Mouse (Mus musculus) heart, embryonic 10.5 days (tissue): ENCODE data around the gene Slamf7. TPM values are rescaled to one million over a fixed set of nuclear protein-coding genes. Genes with fewer than 3 reads are reported as not detected.
"Not testable (repeated sequence)": the region's sequence is repeated elsewhere in the genome, so short reads cannot be mapped to it uniquely, and the experiment has no call there.

ENCODE experiments used
- DNase-seq: peaks from one replicate; pipeline ENCODE4 v3.0.0-alpha.2; 2017; ENCODE audit warnings: low spot score
- H3K27ac ChIP-seq: fragments of 300-500 bp; sonication (generic); 2 replicates; pipeline ENCODE4 v1.5.1; 2016; ENCODE audit warnings: mild to moderate bottlenecking
- H3K27me3 ChIP-seq: fragments of 300-500 bp; sonication (generic); 2 replicates; pipeline ENCODE4 v1.6.1; 2016; ENCODE audit warnings: mild to moderate bottlenecking; ENCODE audit not compliant: poor library complexity, insufficient read depth, severe bottlenecking
- H3K36me3 ChIP-seq: fragments of 300-500 bp; sonication (generic); 2 replicates; pipeline ENCODE4 v1.6.1; 2016; ENCODE audit warnings: mild to moderate bottlenecking, moderate library complexity
- H3K4me1 ChIP-seq: fragments of 300-500 bp; sonication (generic); 2 replicates; pipeline ENCODE4 v1.6.1; 2016; ENCODE audit warnings: mild to moderate bottlenecking
- H3K4me3 ChIP-seq: fragments of 300-500 bp; sonication (generic); 2 replicates; pipeline ENCODE4 v1.5.1; 2016; ENCODE audit warnings: mild to moderate bottlenecking, moderate library complexity
- H3K9me3 ChIP-seq: fragments of 300-500 bp; sonication (generic); 2 replicates; pipeline ENCODE4 v1.6.1; 2016; ENCODE audit warnings: mild to moderate bottlenecking, moderate library complexity
- WGBS: fragments of 180-500 bp; shearing (Covaris S2); methylation state at CpG from one replicate; pipeline ENCODE4 v1.1.7; 2016; 5-methylcytosine and 5-hydroxymethylcytosine counted together
- polyA plus RNA-seq: library from polyadenylated mRNA; unstranded; fragments of >200 nt; fragmentation: Nextera tagmentation; extraction: Ambion mirVana; gene quantifications from 2 replicates; pipeline ENCODE4 v1.2.1, GENCODE M21; 2016

Slamf7 gene
- not detected in 2 replicates for polyA plus RNA-seq

DNA sequence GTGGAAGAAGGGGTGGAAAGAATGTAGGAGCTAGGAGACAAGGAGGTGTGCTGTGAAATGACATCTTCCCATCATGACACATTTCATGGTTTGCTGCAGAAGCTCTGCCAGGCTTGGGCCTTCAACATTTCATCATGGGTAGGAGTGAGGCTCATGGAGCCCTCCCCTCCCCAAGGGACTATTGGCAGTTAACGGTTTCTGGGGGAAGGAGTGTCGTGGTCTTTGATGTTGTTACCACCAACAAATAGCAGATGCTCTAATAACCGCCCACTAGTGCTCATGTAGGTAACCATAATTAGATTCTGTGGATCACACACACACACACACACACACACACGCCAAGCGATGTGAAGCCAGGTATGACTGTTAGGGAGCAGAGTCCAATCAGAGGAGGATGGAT lies at the start of gene Slamf7:
Gene Slamf7 (minus strand): TSS at position 302 of the 400 bp plus-strand sequence.
- Histone ChIP-seq H3K36me3 (no peaks in the 10 kb centered on the region), H3K4me3 (no peak within 1 kb of the TSS), H3K4me1 (no peaks in the 10 kb centered on the region), H3K27ac (no peak within 1 kb of the TSS), H3K9me3 (no peaks in the 10 kb centered on the region), H3K27me3 (no peaks in the 10 kb centered on the region)
- 76% methylated on average over 5 of the region's 5 CpGs for WGBS
- DNase-seq = peak; percentile 66

DNA sequence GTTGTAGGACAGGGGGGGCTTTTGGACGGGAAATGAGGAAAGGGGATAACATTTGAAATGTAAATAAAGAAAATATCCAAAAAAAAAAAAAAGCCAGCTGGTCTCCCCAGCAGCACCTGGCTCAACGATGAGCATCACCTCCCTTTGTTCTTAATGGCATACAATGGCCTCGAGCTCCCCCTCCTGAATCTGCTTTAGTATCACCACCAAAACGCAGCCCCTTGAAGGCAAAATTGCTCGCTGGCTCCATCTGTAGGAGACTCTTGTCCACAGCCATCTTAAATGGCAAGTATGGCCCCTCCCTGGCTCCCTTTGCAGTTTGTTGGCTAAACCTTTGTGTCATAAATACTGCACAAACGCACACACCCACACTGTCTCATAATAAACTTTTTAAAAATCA lies 46.1 kb upstream of the Slamf7 start:
- Histone ChIP-seq H3K4me1 (no peaks in the 10 kb centered on the region), H3K27me3 (no peaks in the 10 kb centered on the region), H3K27ac (no peak overlapping the region), H3K4me3 (no peak overlapping the region), H3K36me3 (no peaks in the 10 kb centered on the region), H3K9me3 (no peaks in the 10 kb centered on the region)
- peak; percentile 78 for DNase-seq
- WGBS = 11% methylated on average over 6 of the region's 6 CpGs

DNA sequence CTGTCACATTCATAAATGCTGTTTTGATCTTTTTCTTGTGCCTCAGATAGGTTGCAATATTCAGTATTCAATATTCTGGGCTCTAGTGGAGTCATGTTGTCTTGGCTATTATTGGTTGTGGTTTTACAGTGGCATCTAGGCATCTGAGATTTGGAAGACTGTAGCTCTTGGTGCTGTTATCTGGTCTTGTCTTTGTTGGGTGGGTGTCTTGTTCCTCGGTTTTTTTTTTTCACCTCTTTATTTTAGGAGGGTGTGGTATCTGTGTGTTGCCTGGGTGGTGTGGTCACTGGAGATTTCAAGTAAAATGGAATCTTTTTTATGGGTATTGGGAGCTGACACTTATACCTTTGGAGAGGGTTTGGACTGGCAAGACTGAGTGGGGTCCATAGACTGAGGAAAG lies 41.1 kb upstream of the Slamf7 start:
- WGBS = 53% methylated on average over 1 of the region's 1 CpGs
- H3K9me3 ChIP-seq = no peaks in the 10 kb centered on the region
- H3K4me3 ChIP-seq = no peak overlapping the region
- H3K27ac ChIP-seq = no peak overlapping the region
- no peaks in the 10 kb centered on the region for H3K27me3 ChIP-seq
- DNase-seq = no peak
- H3K4me1 ChIP-seq = no peaks in the 10 kb centered on the region
- H3K36me3 ChIP-seq = no peaks in the 10 kb centered on the region

DNA sequence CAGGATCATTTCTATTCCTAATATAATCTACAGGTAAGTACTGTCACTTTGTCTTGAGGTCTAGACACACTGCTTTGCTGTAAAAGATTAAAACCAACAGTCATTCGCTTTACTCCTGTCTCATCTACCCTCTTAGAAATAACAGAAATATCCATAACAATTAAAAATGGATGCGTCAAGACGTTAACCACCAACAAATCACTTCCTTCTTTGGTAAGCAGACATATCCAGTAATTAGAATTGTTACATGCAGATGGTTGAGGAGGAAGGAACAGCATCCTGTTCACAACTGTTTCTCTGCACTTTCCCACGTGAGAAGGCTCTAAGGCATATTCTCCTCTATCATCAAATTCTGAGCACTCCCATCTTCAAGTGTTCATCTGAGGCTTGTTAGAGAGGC lies 34.5 kb upstream of the Slamf7 start:
- H3K36me3 ChIP-seq = no peaks in the 10 kb centered on the region
- no peak overlapping the region for H3K27ac ChIP-seq
- DNase-seq = no peak
- no peaks in the 10 kb centered on the region for H3K9me3 ChIP-seq
- H3K4me3 ChIP-seq = no peak overlapping the region
- WGBS = 78% methylated on average over 4 of the region's 4 CpGs
- no peaks in the 10 kb centered on the region for H3K27me3 ChIP-seq
- H3K4me1 ChIP-seq = no peaks in the 10 kb centered on the region

DNA sequence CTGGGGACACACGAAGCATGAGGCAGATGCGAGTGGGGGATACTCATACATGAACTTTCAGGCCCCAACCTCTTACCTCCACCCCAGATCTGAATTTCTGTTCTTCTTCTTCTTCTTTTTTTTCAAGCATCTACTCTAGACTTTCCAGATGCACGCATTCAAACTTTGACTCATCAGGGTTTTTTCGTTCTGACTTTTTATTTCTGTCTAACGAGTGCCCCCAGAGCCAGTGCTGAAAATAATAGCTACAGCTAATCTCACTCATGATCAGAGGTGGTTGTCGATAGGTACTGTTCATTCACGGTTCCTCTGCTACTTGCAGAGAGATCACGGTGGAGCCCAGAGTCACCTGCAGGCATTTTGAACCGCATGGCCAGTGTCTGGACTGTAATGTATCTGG lies 32.1 kb upstream of the Slamf7 start:
- Histone ChIP-seq H3K4me1 (no peaks in the 10 kb centered on the region), H3K4me3 (no peak overlapping the region), H3K9me3 (no peaks in the 10 kb centered on the region), H3K27ac (no peak overlapping the region), H3K36me3 (no peaks in the 10 kb centered on the region), H3K27me3 (no peaks in the 10 kb centered on the region)
- 87% methylated on average over 9 of the region's 9 CpGs for WGBS
- DNase-seq = no peak

DNA sequence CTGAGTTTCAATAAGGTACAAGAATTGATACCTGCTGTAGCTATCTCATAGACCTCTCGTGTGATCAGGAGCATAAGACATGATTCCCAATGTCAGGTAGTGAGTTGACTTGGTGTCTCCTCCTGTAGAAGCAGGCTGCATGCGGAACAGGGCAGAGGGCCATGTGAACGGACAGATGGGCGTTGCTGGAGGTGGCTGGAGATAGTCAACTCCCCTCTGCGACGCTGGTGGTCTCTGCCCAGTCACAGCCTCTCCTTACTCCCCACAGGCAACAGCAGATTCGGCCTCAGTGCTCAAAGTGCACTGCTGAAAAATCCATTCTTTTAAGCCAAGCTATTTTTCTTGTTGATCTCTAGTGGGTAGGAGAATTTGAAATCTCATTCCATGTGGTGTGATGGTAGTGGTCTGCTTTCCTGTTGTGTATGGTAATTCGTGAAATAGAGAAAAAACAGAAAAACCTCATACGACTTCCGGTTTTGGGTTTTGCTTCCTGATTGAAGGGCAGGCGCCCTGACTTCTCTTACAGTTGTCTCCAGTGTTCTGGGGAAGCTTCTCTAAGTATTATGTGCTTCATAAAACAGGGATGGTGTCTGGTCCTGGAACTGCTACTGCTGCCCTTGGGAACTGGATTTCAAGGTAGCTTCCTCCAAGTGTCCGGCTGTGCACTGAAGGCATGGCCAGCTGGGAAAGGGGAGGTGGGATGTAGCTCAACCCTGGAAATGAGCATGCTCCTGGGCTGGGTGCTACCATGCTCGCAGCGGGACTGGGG lies 28.9 kb upstream of the Slamf7 start, which contains the start of gene Cd48:
Gene Cd48 (plus strand): TSS at position 479 of the 769 bp plus-strand sequence.
- Histone ChIP-seq H3K36me3 (no peaks in the 10 kb centered on the region), H3K9me3 (no peaks in the 10 kb centered on the region), H3K27ac (no peak within 1 kb of the TSS), H3K4me3 (no peak within 1 kb of the TSS), H3K27me3 (no peaks in the 10 kb centered on the region), H3K4me1 (no peaks in the 10 kb centered on the region)
- DNase-seq = no peak
- WGBS = 81% methylated on average over 14 of the region's 14 CpGs

DNA sequence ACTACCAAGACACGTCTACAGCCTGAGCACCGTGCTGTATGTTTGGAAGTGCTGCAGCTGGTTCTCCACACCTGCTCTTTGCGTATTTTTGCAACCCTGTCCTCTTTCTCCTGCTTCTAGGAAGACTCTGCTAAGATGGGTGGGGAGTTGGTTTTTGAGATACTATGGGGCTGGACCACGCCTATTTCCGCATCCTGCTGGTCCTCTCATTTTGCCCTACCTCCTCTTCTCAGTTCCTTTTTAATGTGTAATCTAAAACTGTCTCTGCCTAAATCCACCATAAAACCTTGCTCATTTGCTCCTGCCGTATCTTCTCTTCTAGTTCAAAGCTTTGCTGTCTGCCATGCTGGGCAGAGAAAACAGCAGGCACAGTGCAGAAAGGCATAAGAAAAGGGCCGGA lies 28.2 kb upstream of the Slamf7 start:
- Histone ChIP-seq H3K4me3 (no peak overlapping the region), H3K4me1 (no peaks in the 10 kb centered on the region), H3K27ac (no peak overlapping the region), H3K36me3 (no peaks in the 10 kb centered on the region), H3K9me3 (no peaks in the 10 kb centered on the region), H3K27me3 (no peaks in the 10 kb centered on the region)
- DNase-seq = no peak
- 85% methylated on average over 7 of the region's 7 CpGs for WGBS

DNA sequence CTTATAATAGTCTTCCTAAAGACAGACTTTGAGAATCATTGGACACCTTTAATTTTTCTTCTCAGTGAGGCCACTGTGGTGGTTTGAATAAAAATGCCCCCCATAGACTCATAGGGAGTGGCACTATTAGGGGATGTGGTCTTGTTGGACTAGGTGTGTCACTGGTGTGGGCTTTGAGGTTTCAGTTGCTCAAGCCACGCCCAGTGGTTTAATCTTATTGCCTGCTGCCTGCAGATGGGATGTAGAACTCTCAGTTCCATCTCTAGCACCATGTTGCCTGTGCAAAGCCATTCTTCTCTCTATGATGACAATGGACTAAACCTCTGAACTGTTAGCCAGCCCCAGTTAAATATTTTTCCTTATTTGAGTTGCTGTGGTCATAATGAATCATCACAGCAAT lies 24.9 kb upstream of the Slamf7 start:
- H3K27me3 ChIP-seq = no peaks in the 10 kb centered on the region
- no peaks in the 10 kb centered on the region for H3K36me3 ChIP-seq
- 55% methylated on average over 1 of the region's 1 CpGs for WGBS
- no peaks in the 10 kb centered on the region for H3K9me3 ChIP-seq
- H3K4me1 ChIP-seq = no peaks in the 10 kb centered on the region
- H3K4me3 ChIP-seq = no peak overlapping the region
- no peak overlapping the region for H3K27ac ChIP-seq
- no peak for DNase-seq

DNA sequence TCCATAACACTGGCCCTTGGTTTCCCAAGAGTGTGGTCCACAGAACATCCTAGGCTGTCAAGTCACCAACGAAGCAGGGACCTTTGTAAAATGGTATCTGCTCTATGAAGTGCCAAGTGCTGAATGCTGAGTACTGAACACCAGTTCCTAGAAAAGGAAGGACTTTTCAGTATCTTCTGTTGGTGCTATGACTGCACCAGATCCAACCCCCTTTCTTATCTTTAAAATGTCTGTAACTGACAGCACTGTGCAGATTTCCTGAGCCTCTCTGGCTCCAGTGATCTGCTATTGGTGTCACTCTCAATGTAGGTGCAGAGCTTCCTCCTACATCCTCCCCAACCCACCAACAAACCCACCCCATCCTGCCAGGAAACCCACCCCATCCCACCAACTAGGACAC lies 21.6 kb upstream of the Slamf7 start:
- no peak overlapping the region for H3K27ac ChIP-seq
- no peaks in the 10 kb centered on the region for H3K4me1 ChIP-seq
- 79% methylated on average over 1 of the region's 1 CpGs for WGBS
- H3K36me3 ChIP-seq = no peaks in the 10 kb centered on the region
- no peaks in the 10 kb centered on the region for H3K9me3 ChIP-seq
- DNase-seq = no peak
- no peak overlapping the region for H3K4me3 ChIP-seq
- no peaks in the 10 kb centered on the region for H3K27me3 ChIP-seq

DNA sequence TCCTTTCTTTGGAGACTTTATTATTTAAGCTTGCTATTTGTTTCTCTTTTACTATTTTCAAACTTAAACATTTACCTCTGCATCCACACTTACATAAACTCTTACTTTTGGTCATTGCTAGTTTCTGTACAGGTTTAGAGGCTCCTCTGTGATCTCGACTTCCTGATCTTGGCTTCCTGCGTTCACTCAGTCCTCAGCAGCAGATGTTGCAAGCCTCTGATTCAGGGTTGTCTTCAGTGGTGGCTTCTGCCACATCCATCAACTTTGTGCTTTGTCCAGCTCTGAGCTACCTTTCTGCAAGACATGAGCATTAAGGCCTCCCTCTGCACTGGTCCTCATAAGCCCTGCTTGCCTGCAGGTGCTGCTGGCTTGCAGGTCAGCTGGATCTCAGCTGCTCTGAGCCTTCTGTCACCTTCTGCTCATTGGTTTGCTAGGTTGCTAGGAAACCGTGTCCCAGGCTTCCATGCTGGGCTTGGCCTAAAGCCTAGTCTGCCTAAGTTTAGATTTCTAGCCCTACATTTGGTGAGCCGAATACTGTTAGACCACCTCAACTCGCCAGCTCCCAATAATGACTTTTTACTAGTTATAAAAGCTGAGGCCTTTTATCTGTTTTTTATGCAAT lies 20.1 kb upstream of the Slamf7 start:
- DNase-seq = no peak
- no peak overlapping the region for H3K4me3 ChIP-seq

DNA sequence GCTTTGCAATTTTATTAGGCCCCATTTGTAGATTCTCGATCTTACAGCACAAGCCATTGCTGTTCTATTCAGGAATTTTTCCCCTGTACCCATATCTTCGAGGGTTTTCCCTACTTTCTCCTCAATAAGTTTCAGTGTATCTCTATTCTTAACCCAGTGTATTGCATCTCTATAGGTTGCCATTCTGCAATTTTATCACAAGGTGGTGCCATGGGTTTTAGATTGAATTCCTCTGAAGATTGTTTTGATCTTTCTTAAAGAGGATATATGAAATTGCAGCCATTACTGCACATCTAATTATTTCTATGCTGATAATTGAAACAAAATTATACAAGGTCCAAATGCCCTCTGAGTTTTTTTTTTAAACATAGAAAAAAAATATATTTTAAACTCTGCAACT lies 19.6 kb upstream of the Slamf7 start:
- H3K27me3 ChIP-seq, DNase-seq, H3K4me3 ChIP-seq, H3K27ac ChIP-seq, H3K36me3 ChIP-seq, H3K9me3 ChIP-seq, H3K4me1 ChIP-seq: not testable (repeated sequence)
- 75% methylated on average over 2 of the region's 2 CpGs for WGBS

More for the DNA sequence above, 20.1 kb upstream of the Slamf7 start:
- Histone ChIP-seq H3K27ac (no peak overlapping the region), H3K36me3 (no peaks in the 10 kb centered on the region), H3K27me3 (no peaks in the 10 kb centered on the region), H3K4me1 (no peaks in the 10 kb centered on the region), H3K9me3 (no peaks in the 10 kb centered on the region)
- 74% methylated on average over 5 of the region's 5 CpGs for WGBS

DNA sequence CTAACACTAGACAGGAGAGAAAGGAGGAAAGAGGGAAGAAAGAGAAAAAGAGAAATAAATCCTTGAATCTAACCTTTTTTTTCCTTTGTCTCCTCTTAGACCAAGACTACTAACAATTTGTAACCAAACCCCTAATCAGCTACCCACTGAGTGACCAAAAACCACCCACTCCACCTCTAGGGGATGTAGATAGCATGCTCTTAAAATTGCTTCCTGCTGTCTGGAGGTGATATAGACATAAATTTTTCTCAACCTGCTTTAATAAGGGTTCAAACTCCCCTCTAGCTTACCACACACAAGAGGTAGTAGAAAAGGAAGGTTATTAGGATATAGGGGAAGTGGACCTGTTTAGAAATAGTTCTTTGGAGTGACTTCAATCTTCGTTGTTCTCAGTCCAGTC lies 14.3 kb upstream of the Slamf7 start:
- H3K9me3 ChIP-seq = no peaks in the 10 kb centered on the region
- DNase-seq = no peak
- no peaks in the 10 kb centered on the region for H3K4me1 ChIP-seq
- H3K27me3 ChIP-seq = no peaks in the 10 kb centered on the region
- H3K36me3 ChIP-seq = no peaks in the 10 kb centered on the region
- WGBS = 74% methylated on average over 1 of the region's 1 CpGs
- H3K4me3 ChIP-seq = no peak overlapping the region
- H3K27ac ChIP-seq = no peak overlapping the region

DNA sequence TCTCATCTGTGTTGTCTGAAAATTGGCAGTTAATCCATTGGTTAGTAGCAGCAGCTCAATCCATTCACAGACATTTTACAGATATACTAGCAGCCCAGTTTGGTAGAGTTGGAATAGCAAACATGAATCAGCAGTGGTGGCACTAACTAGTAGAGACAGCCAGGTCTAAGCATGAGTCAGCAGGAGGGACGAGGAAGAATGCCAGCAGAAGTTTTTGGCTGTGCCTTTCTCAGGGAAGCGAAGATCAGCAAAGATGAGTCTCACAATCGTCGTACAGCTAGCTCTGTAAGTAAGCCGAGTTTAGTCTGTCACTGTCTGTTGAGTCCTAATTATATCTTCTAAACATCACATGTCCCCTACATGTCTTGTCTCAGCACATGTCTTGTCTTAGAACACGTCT lies 13.5 kb upstream of the Slamf7 start:
- Histone ChIP-seq H3K36me3 (no peaks in the 10 kb centered on the region), H3K27me3 (no peaks in the 10 kb centered on the region), H3K27ac (no peak overlapping the region), H3K4me1 (no peaks in the 10 kb centered on the region), H3K9me3 (no peaks in the 10 kb centered on the region), H3K4me3 (no peak overlapping the region)
- DNase-seq = no peak
- 82% methylated on average over 6 of the region's 6 CpGs for WGBS
